Mouse (Mus musculus) ES-E14 (cell line): Measurements from ENCODE around the gene Prr5l. TPM values are rescaled to one million over a fixed set of nuclear protein-coding genes. Genes with fewer than 3 reads are reported as not detected.

ENCODE experiments used
- DNase-seq: peaks from one replicate; pipeline ENCODE4 v3.0.0-alpha.2; 2013; ENCODE audit warnings: low read depth, low spot score
- H3K27ac ChIP-seq: 2 replicates; pipeline ENCODE4 v1.5.1; 2012; ENCODE audit warnings: low read depth, mild to moderate bottlenecking, low read length, moderate library complexity, mixed read lengths; ENCODE audit not compliant: poor library complexity, insufficient read depth, severe bottlenecking
- H3K36me3 ChIP-seq: 2 replicates; pipeline ENCODE4 v1.6.1; 2012; ENCODE audit warnings: mild to moderate bottlenecking, low read length, moderate library complexity, mixed read lengths; ENCODE audit not compliant: control insufficient read depth, poor library complexity, insufficient read depth, severe bottlenecking
- H3K4me1 ChIP-seq, 2 experiments: fragments of 150-350 bp in 1 of 2; sonication (generic) in 1 of 2; 2 replicates each; pipeline ENCODE4 v1.6.1; 2012; ENCODE audit warnings: low read length in 2 of 2, mild to moderate bottlenecking in 1 of 2, mixed read lengths in 1 of 2; ENCODE audit not compliant: control insufficient read depth in 2 of 2, insufficient read depth in 2 of 2, poor library complexity in 1 of 2
- H3K4me3 ChIP-seq, 2 experiments: fragments of 150-350 bp in 1 of 2; sonication (generic) in 1 of 2; 2 replicates each; pipeline ENCODE4 v1.5.1; 2012; ENCODE audit warnings: low read length in 2 of 2, low read depth in 1 of 2, mild to moderate bottlenecking in 1 of 2, mixed read lengths in 1 of 2; ENCODE audit not compliant: insufficient read depth in 1 of 2, poor library complexity in 1 of 2, severe bottlenecking in 1 of 2
- H3K9ac ChIP-seq: 2 replicates; pipeline ENCODE4 v1.6.1; 2012; ENCODE audit warnings: low read depth, mild to moderate bottlenecking, low read length, mixed read lengths; ENCODE audit not compliant: poor library complexity, insufficient read depth, severe bottlenecking
- H3K9me3 ChIP-seq: fragments of 150-350 bp; sonication (generic); 2 replicates; pipeline ENCODE4 v1.6.1; 2012; ENCODE audit warnings: low read depth, mild to moderate bottlenecking, low read length; ENCODE audit not compliant: control insufficient read depth, insufficient read depth
- CHD2 ChIP-seq: IDR thresholded peaks from 2 replicates; pipeline ENCODE4 v1.6.1; 2014; ENCODE audit warnings: mild to moderate bottlenecking, low read depth, low read length, inconsistent platforms
- HCFC1 ChIP-seq: IDR thresholded peaks from 2 replicates; pipeline ENCODE4 v1.6.1; 2012; ENCODE audit warnings: low read length, inconsistent platforms, borderline replicate concordance; ENCODE audit not compliant: insufficient read depth
- MAFK ChIP-seq: IDR thresholded peaks from 2 replicates; pipeline ENCODE4 v1.6.1; 2014; ENCODE audit warnings: mild to moderate bottlenecking, low read depth, low read length, inconsistent platforms; ENCODE audit not compliant: insufficient read depth
- ZC3H11A ChIP-seq: IDR thresholded peaks from 2 replicates; pipeline ENCODE4 v1.6.1; 2012; ENCODE audit warnings: low read depth, mild to moderate bottlenecking, inconsistent platforms, low read length, borderline replicate concordance
- ZNF384 ChIP-seq: IDR thresholded peaks from 2 replicates; pipeline ENCODE4 v1.6.1; 2012; ENCODE audit warnings: low read depth, low read length, inconsistent platforms
- in situ Hi-C, 2 experiments: fragments of 600-800 bp; cut with MboI; formaldehyde crosslinking; loops; one replicate each; pipeline ENCODE4 v1.15.1; 2025; ENCODE audit warnings: low sequenced_read_pairs in 2 of 2, inconsistent platforms in 1 of 2; ENCODE audit not compliant: unreplicated experiment in 2 of 2
- total RNA-seq: library from RNA; depleted of rRNA; stranded (reverse); fragments of 300-350 nt; gene quantifications from 2 replicates; pipeline ENCODE4 v1.2.3, GENCODE M21; 2012

Prr5l gene
- total RNA-seq, 1 experiment, result 4.5 TPM

DNA sequence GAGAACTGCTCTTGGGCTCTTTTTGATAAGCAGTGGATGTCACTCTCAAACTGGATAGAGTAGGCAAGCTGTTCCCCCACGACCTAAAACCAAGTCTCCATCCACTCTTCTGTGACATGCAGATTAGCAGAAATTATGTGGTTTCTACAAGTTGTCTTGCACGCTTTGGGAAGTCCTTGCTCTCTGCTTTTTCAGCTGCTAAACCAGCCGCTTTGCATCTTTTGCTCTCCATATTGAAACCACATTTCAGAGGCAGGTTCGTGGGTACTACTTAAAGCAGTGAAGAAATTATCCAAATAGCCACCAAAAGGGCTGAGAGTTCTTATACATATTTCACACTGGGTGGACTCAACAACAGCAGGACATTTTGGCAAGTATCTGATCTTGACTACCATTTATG, 53.8 kb downstream of the Prr5l start:
- TF ChIP-seq ZNF384 (no peak), HCFC1 (no peak), CHD2 (no peak), MAFK (no peak), ZC3H11A (no peak)
- in situ Hi-C loops, result no loop called here
- no peak for DNase-seq

GRCm38 (mm10) chr2:101828057-101828643, 54.7 kb downstream of the Prr5l start:
- Histone ChIP-seq H3K4me3 (no peak overlapping the region), H3K9ac (no peak overlapping the region), H3K4me1 (peaks cover 0 to 10% of the 10 kb centered on the region in 2 experiments; a peak in 2 of 4 replicates), H3K27ac (no peak overlapping the region), H3K9me3 (no peaks in the 10 kb centered on the region), H3K36me3 (no peaks in the 10 kb centered on the region)
- no peak for DNase-seq
- in situ Hi-C loops, result no loop called here
- no peak for TF ChIP-seq MAFK
- no peak for TF ChIP-seq ZC3H11A
- TF ChIP-seq HCFC1, result no peak
- TF ChIP-seq ZNF384, result no peak

More for the DNA sequence above, 53.8 kb downstream of the Prr5l start:
- no peak overlapping the region for H3K9ac ChIP-seq
- peaks cover 0 to 10% of the 10 kb centered on the region in 2 experiments; a peak in 1 of 4 replicates for H3K4me1 ChIP-seq
- H3K27ac ChIP-seq, result no peak overlapping the region
- no peaks in the 10 kb centered on the region for H3K9me3 ChIP-seq
- no peaks in the 10 kb centered on the region for H3K36me3 ChIP-seq
- no peak overlapping the region for H3K4me3 ChIP-seq

- H3K27ac ChIP-seq, result no peak overlapping the region; the same call in 1 of the 2 replicates
- in situ Hi-C loops, result no loop called here
- no peaks in the 10 kb centered on the region for H3K36me3 ChIP-seq
- TF ChIP-seq HCFC1 (no peak), ZC3H11A (no peak), ZNF384 (no peak)
- peaks cover 0 to 13% of the 10 kb centered on the region in 2 experiments; a peak in 2 of 4 replicates for H3K4me1 ChIP-seq
- DNase-seq, result no peak
- H3K4me3 ChIP-seq, result no peak overlapping the region
- H3K9ac ChIP-seq, result no peak overlapping the region
- H3K9me3 ChIP-seq, result no peaks in the 10 kb centered on the region
Measured at GRCm38 (mm10) chr2:101827626-101828025, 55.2 kb downstream of the Prr5l start.

DNA sequence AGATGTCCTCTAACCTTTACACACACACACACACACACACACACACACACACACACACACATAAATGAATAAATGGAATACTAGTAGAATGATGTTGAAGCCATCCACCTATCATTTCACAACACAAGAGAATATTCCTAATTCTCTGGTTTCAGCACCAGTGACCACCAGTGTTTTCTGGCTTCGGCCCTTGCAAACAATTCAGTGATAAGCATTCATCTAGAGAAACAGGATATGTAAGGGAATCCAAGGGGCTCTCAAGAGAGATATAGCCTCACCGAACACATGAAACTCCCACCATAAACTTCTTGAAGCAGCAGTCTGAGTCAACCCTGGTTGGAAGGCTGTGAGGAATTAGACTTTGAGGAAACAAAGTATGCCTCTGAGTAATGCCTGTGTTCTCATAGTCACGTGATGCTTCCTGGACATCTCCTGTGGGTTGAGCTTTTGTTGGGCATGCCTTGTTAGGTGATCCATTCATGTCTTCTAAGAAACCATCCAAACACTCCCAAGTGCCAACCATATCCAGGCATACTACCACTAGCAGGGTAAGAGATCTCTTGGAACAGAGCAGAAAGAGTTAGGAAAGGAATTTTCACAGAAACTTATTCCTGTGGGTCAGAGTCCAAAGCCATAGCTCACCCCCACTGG, 55.8 kb downstream of the Prr5l start:
- peaks cover 0 to 15% of the 10 kb centered on the region in 2 experiments; a peak in 2 of 4 replicates for H3K4me1 ChIP-seq
- no peak overlapping the region for H3K27ac ChIP-seq
- H3K4me3 ChIP-seq, result no peak overlapping the region
- H3K9me3 ChIP-seq, result no peaks in the 10 kb centered on the region
- H3K36me3 ChIP-seq, result no peaks in the 10 kb centered on the region
- no peak for DNase-seq
- in situ Hi-C loops, result no loop called here
- H3K9ac ChIP-seq, result no peak overlapping the region
- TF ChIP-seq HCFC1 (no peak), MAFK (no peak), CHD2 (no peak), ZC3H11A (no peak)
